Mouse (Mus musculus) liver, embryonic 14.5 days (tissue): Measurements from ENCODE around the gene Slc25a33. TPM values are rescaled to one million over a fixed set of nuclear protein-coding genes. Genes with fewer than 3 reads are reported as not detected.

ENCODE experiments used
- ATAC-seq: fragments of 200-750 bp; cut with Nextera tagmentation; 2 replicates; pipeline ENCODE4 v1.8.0; 2017; ENCODE audit warnings: moderate number of reproducible peaks, mild to moderate bottlenecking, moderate library complexity; ENCODE audit not compliant: insufficient read depth
- DNase-seq, 3 experiments: peaks; one replicate each; pipeline ENCODE4 v3.0.0-alpha.2; 2012 to 2013; ENCODE audit warnings: low read depth in 3 of 3, low spot score in 3 of 3
- H3K27ac ChIP-seq: fragments of 300-500 bp; sonication (generic); 2 replicates; pipeline ENCODE4 v1.5.1; 2014; ENCODE audit warnings: moderate library complexity, mild to moderate bottlenecking, control low read depth, inconsistent platforms
- H3K27me3 ChIP-seq: fragments of 300-500 bp; sonication (generic); 2 replicates; pipeline ENCODE4 v1.6.1; 2014; ENCODE audit warnings: mild to moderate bottlenecking, low read length, moderate library complexity; ENCODE audit not compliant: control insufficient read depth, insufficient read depth
- H3K36me3 ChIP-seq: fragments of 300-500 bp; sonication (generic); replicated peaks from 2 replicates; pipeline ENCODE4 v1.6.1; 2014; ENCODE audit warnings: low read depth; ENCODE audit not compliant: control insufficient read depth, insufficient read depth
- H3K4me1 ChIP-seq, 2 experiments: fragments of 200-500 bp in 1 of 2; fragments of 300-500 bp in 1 of 2; sonication (generic) in 1 of 2; replicated peaks; 2 replicates each; pipeline ENCODE4 v1.6.1; 2012 to 2014; ENCODE audit warnings: antibody characterized with exemption in 1 of 2, inconsistent platforms in 1 of 2, low read length in 1 of 2; ENCODE audit not compliant: control insufficient read depth in 2 of 2, insufficient read depth in 2 of 2
- H3K4me2 ChIP-seq: fragments of 300-500 bp; sonication (generic); 2 replicates; pipeline ENCODE4 v1.6.1; 2014; ENCODE audit warnings: low read depth, mild to moderate bottlenecking, control low read depth, moderate library complexity
- H3K4me3 ChIP-seq, 2 experiments: fragments of 200-500 bp in 1 of 2; fragments of 300-500 bp in 1 of 2; sonication (generic) in 1 of 2; 2 replicates each; pipeline ENCODE4 v1.5.1; 2012 to 2014; ENCODE audit warnings: low read depth in 2 of 2, low read length in 2 of 2, mild to moderate bottlenecking in 2 of 2, control low read depth in 1 of 2, inconsistent platforms in 1 of 2, moderate library complexity in 1 of 2; ENCODE audit not compliant: insufficient read depth in 1 of 2
- H3K9ac ChIP-seq: fragments of 300-500 bp; sonication (generic); replicated peaks from 2 replicates; pipeline ENCODE4 v1.6.1; 2014; ENCODE audit warnings: mild to moderate bottlenecking, control low read depth, moderate library complexity
- H3K9me3 ChIP-seq: fragments of 300-500 bp; sonication (generic); 2 replicates; pipeline ENCODE4 v1.6.1; 2016; ENCODE audit warnings: low read length, mixed read lengths; ENCODE audit not compliant: control insufficient read depth
- CTCF ChIP-seq: IDR thresholded peaks from 2 replicates; pipeline ENCODE4 v1.5.1; 2016; ENCODE audit warnings: antibody characterized with exemption, low read depth, control low read depth
- EP300 ChIP-seq: IDR thresholded peaks from 2 replicates; pipeline ENCODE4 v1.6.1; 2016; ENCODE audit warnings: antibody characterized with exemption, low read depth
- WGBS: fragments of 180-500 bp; shearing (Covaris S2); extraction: QIAGEN DNeasy Blood & Tissue Kit; methylation state at CpG from one replicate; pipeline ENCODE4 v1.1.7; 2014; ENCODE audit not compliant: insufficient replicate concordance; 5-methylcytosine and 5-hydroxymethylcytosine counted together
- polyA plus RNA-seq, 2 experiments: library from polyadenylated mRNA; depleted of rRNA in 1 of 2; stranded (reverse) in 1 of 2; unstranded in 1 of 2; fragments of >200 nt; fragmentation: Nextera tagmentation in 1 of 2; extraction: Ambion mirVana in 1 of 2; gene quantifications; 2 replicates each; pipeline versions ENCODE4 v1.2.1 to v1.2.3; 2012 to 2014

The Slc25a33 gene
- polyA plus RNA-seq, 2 experiments = 4.8 to 7.8 TPM

GRCm38 (mm10) chr4:149735624-149736250, 38.3 kb downstream of the Slc25a33 start:
- Histone ChIP-seq H3K36me3 (no peaks in the 10 kb centered on the region; the same call in 1 of the 2 replicates), H3K4me2 (peak overlapping the region; percentile 13; the same call in 1 of the 2 replicates), H3K9me3 (no peaks in the 10 kb centered on the region), H3K27me3 (no peaks in the 10 kb centered on the region), H3K4me1 (peaks cover 0 to 10% of the 10 kb centered on the region in 2 experiments; a peak in 3 of 4 replicates), H3K9ac (no peak overlapping the region), H3K4me3 (no peak overlapping the region), H3K27ac (no peak overlapping the region)
- ATAC-seq (no peak), DNase-seq (no peak)
- TF ChIP-seq EP300 = no peak
- TF ChIP-seq CTCF = no peak
- 65% methylated on average over 5 of the region's 5 CpGs for WGBS

DNA sequence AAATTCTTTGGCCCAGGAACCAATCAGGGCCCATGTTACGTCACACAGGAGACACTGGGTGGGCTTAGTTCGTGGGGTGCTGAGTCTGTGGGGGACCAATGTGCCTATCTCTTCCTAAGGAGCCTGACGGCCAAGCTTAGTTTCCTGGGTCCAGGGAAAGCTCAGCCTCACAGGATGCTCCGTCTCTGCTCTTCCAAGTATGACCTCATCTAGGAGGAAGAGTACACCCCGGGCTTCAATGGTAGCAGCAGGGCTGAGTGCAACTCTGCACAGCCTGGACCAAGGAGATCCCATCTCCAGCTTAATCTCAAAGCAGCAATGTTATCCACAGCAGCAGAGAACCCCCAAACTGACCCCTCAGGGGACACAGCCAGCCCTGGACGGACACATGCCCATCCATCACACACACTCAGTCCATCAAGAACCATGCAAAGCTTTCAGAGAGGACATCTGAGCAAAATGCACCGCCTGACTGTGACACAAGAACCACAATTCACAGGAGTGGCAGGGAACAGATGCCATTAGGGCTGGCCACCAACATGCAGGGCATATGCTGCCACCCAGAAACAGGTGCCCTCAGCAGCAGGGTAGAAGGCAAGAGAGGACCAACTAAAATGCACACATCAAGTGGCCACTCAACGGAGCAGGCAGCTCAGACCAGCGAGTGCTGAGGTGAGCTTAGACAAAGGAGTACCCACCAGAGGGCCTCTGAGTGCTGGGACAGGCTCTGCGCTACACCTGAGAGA, 39.2 kb downstream of the Slc25a33 start:
- Histone ChIP-seq H3K27ac (no peak overlapping the region), H3K4me2 (no peak overlapping the region), H3K4me3 (no peak overlapping the region), H3K36me3 (no peaks in the 10 kb centered on the region; the same call in 1 of the 2 replicates), H3K4me1 (peaks cover 0 to 10% of the 10 kb centered on the region in 2 experiments; a peak in 3 of 4 replicates), H3K9ac (no peak overlapping the region), H3K9me3 (no peaks in the 10 kb centered on the region), H3K27me3 (no peaks in the 10 kb centered on the region)
- no peak for DNase-seq
- WGBS = 65% methylated on average over 10 of the region's 10 CpGs
- no peak for ATAC-seq
- TF ChIP-seq EP300 (no peak), CTCF (no peak)

- no peak for ATAC-seq
- Histone ChIP-seq H3K4me1 (peaks cover 0 to 10% of the 10 kb centered on the region in 2 experiments; a peak in 3 of 4 replicates), H3K4me3 (no peak overlapping the region), H3K27me3 (no peaks in the 10 kb centered on the region), H3K36me3 (no peaks in the 10 kb centered on the region; the same call in 1 of the 2 replicates), H3K27ac (no peak overlapping the region), H3K9me3 (no peaks in the 10 kb centered on the region), H3K9ac (no peak overlapping the region), H3K4me2 (no peak overlapping the region)
- no peak for TF ChIP-seq EP300
- no peak for TF ChIP-seq CTCF
- 74% methylated on average over 6 of the region's 6 CpGs for WGBS
- no peak for DNase-seq
These were observed 39.8 kb downstream of the Slc25a33 start for GRCm38 (mm10) chr4:149734246-149734645.

DNA sequence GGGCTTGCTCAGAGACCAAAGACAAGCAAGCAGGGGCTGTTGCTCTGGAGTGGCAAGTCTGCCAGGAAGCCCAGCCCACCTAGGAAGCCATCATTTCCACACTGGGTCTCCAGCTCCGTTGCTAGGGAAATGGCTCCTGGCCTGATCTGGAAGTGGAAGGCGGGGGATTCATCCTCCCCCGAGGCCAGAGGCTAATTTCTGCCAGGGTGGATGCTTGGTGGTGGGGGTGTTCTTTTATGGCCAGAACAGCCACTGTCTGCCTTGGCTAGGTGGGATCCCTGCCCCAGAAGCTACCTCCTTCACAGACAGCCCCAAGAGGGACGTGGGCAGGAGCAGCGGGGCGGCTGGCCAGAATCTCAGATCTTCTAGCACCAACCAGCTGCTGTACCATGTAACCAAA, 40.3 kb downstream of the Slc25a33 start:
- Histone ChIP-seq H3K4me2 (no peak overlapping the region), H3K4me1 (peaks cover 0 to 10% of the 10 kb centered on the region in 2 experiments; a peak in 3 of 4 replicates), H3K27ac (no peak overlapping the region), H3K4me3 (no peak overlapping the region), H3K27me3 (no peaks in the 10 kb centered on the region), H3K9me3 (no peaks in the 10 kb centered on the region), H3K36me3 (no peaks in the 10 kb centered on the region; the same call in 1 of the 2 replicates), H3K9ac (no peak overlapping the region)
- 59% methylated on average over 6 of the region's 6 CpGs for WGBS
- DNase-seq (no peak), ATAC-seq (no peak)
- TF ChIP-seq CTCF = no peak
- TF ChIP-seq EP300 = no peak

GRCm38 (mm10) chr4:149732800-149733199, 41.3 kb downstream of the Slc25a33 start:
- ATAC-seq = no peak
- Histone ChIP-seq H3K36me3 (no peaks in the 10 kb centered on the region; the same call in 1 of the 2 replicates), H3K9ac (no peak overlapping the region), H3K4me2 (no peak overlapping the region), H3K27ac (no peak overlapping the region), H3K9me3 (no peaks in the 10 kb centered on the region), H3K4me1 (peaks cover 0 to 9% of the 10 kb centered on the region in 2 experiments; a peak in 3 of 4 replicates), H3K27me3 (no peaks in the 10 kb centered on the region), H3K4me3 (no peak overlapping the region)
- TF ChIP-seq EP300 (no peak), CTCF (no peak)
- 38% methylated on average over 10 of the region's 10 CpGs for WGBS
- DNase-seq = no peak
